Mouse (Mus musculus): ENCODE measurements around the gene Abhd16a.

The Abhd16a gene

DNA sequence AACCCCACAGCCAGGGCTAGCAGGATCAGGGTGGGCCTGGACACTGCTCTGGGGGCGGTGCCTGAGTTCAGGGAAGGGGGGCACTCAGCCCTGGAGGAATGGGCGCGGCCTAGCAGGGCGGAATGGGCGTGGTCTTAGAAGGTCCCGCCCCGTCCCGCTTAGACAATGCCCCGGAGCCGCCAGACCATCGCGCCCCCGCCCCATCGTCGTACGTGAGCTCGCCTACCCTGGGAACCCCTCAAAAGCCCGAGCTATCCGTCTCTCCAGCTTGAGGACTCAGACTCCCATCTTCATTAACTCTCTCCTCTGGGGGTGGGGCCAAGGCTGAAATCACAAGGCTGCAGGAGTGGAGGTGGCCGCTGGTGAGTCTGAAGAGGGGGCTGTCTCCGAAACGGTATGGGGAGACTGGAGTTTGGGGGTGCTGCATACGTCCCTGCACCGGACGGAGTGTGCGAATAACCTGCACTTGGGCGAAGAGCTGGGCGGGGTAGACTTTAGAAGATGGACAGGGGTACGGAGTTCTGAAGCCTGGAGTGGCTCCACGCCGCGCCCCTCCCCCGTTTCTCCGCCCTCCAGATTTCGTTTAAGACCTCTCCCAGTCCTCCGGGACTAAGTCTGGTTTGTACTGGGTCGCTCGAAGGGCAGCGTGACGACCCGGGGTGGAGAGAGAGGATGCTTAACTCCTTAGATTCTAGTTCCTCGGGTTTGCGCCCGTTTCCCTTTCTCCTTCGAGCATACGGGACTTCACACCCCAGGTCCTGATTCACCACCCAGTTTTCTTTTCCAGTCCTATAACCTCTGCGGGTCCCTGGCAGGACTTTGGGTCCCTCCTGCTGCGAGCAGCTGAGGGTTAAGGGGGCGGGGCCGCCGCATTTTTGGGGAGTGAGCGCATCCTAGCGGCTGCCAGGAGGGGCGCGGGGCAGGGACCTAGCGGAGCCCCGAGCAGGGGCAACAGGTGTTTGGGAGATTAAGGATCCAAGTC lies 29.9 kb upstream of the Abhd16a start, which contains the start of gene Ddah2:
Gene Ddah2, plus strand, starts transcription at position 125 of the 982 bp plus-strand sequence.
- in situ Hi-C loops (cut with MboI; ENCODE audit: low sequenced_read_pairs), result no loop called here

DNA sequence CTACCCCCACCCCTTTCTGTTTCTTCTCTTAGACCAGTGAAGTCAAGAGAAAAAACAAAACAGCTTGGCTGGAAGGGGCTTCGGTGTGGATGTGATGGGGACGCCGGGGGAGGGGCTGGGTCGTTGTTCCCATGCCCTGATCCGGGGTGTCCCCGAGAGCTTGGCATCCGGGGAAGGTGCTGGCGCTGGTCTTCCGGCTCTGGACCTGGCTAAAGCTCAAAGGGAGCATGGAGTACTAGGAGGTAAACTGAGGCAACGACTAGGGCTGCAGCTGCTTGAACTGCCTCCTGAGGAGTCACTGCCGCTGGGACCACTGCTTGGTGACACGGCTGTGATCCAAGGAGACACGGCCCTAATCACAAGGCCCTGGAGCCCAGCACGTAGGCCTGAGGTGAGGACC lies 29.0 kb upstream of the Abhd16a start:
- in situ Hi-C loops (cut with MboI; ENCODE audit: low sequenced_read_pairs), result no loop called here

DNA sequence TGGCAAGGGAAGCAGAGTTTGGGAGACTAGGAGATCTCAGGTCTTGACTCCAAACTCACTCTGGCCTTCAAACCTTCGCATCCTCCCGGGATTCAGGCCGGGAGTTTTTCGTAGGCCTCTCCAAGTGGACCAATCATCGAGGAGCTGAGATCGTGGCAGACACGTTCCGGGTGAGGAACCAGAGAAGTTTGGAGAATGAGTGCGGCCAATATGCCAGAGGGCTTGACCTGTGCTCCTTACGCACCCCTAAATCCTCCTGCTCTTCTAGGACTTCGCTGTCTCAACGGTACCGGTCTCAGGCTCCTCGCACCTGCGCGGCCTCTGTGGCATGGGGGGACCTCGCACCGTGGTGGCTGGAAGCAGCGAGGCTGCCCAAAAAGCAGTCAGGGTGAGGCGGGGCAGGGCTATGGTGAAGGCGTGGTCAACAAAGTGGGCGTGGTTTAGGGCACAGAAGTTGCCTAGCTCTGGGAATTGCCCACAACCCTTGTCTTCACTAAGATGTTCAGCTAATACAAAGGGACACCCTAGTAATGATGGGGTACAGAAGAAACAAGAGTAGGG lies 28.2 kb upstream of the Abhd16a start:
- in situ Hi-C loops (cut with MboI; ENCODE audit: low sequenced_read_pairs), result no loop called here

GRCm38 (mm10) chr17:35061299-35061698 lies 27.8 kb upstream of the Abhd16a start:
- in situ Hi-C loops (cut with MboI; ENCODE audit: low sequenced_read_pairs), result no loop called here

DNA sequence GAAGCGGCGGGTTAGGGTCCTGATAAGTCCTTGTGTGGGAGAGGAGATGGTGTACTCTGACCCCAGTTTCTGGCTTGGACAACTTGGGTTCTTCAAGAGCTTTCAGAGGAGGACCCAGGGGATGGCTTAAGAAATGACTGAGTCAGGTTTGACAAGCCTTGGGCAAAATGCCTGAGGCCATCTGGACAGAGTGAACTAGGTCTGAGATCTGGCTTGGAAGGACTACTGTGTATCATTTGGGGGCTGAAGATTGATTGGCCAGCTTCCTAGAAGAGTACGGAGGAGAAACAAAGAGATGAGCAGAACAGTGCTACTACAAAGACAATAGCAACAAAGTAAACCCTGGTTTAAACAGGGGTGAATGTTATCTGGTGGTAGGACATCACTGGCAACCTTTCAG lies 25.6 kb upstream of the Abhd16a start:
- in situ Hi-C loops (cut with MboI; ENCODE audit: low sequenced_read_pairs), result no loop called here

GRCm38 (mm10) chr17:35064378-35064877 lies 24.6 kb upstream of the Abhd16a start:
- in situ Hi-C loops (cut with MboI; ENCODE audit: low sequenced_read_pairs), result no loop called here

GRCm38 (mm10) chr17:35064951-35065947 lies 23.8 kb upstream of the Abhd16a start, which contains the start of gene Ly6g6c:
Gene Ly6g6c (plus strand): TSS chr17:35065388.
- in situ Hi-C loops (cut with MboI; ENCODE audit: low sequenced_read_pairs), result no loop called here

DNA sequence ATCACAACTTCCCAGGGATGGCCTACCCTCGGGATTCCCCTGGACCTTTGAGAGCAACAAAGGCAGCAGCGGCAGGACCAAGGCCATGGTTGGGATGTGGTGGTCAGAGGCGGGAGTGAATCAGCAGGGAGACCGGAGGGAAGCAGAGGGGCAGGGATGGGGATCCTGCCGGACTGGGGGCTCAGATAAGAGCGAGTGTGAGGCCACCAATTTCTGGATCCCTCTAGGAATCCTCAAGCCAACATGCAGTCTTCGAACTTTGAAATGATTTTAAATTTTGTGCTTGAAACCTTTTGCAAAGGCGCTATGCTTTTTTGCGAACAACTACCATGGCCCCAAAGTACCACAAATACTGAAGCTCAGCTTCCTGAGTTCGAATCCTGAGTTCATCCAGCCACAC lies 23.0 kb upstream of the Abhd16a start, which contains the start of gene Mpig6b:
Gene Mpig6b, minus strand, starts transcription at position 101 of the 400 bp plus-strand sequence.
- in situ Hi-C loops (cut with MboI; ENCODE audit: low sequenced_read_pairs), result no loop called here

GRCm38 (mm10) chr17:35068213-35068914 lies 20.7 kb upstream of the Abhd16a start:
- in situ Hi-C loops (cut with MboI; ENCODE audit: low sequenced_read_pairs), result no loop called here

GRCm38 (mm10) chr17:35070556-35071229 lies 18.4 kb upstream of the Abhd16a start:
- in situ Hi-C loops (cut with MboI; ENCODE audit: low sequenced_read_pairs), result no loop called here

DNA sequence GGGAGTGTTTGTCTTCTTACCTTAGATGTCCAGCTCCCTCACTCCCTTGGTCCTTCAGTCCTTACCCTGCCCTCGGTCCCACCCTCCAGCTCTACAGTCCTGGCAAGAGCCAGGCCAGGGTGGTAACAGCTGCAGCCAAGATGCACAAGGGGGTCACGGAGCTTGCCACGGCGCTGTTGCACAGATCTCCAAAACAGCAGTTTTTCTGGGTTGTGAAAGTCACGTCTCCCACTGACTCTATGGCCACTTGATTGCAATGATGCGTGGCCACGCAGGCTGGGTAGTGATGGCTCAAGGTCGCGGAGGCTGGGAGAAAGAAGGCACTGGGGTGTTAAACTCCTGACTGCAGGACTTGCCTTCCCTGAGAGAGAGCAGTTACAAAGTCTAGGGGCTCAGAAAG lies 17.6 kb upstream of the Abhd16a start:
- in situ Hi-C loops (cut with MboI; ENCODE audit: low sequenced_read_pairs), result no loop called here

DNA sequence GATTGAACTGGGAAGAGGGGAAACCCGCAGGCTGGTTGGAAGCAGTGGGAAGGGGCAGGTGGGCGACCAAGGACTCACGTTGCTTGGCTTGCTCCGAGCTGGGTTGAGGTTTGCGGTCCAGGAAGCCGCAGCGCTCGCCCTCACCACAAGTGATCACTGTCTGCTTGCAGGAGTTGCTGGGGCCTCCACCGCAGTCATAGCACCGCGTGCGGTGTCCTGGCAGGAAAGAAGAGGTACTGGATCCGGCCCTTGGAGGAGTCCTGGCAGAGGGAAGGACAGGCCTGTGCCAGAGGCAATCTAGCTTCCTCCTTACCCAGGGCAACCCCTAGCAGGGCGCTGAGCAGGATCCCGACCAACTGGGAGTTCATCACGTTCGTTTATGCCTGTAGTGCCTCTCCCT lies 15.0 kb upstream of the Abhd16a start:
- in situ Hi-C loops (cut with MboI; ENCODE audit: low sequenced_read_pairs), result no loop called here

DNA sequence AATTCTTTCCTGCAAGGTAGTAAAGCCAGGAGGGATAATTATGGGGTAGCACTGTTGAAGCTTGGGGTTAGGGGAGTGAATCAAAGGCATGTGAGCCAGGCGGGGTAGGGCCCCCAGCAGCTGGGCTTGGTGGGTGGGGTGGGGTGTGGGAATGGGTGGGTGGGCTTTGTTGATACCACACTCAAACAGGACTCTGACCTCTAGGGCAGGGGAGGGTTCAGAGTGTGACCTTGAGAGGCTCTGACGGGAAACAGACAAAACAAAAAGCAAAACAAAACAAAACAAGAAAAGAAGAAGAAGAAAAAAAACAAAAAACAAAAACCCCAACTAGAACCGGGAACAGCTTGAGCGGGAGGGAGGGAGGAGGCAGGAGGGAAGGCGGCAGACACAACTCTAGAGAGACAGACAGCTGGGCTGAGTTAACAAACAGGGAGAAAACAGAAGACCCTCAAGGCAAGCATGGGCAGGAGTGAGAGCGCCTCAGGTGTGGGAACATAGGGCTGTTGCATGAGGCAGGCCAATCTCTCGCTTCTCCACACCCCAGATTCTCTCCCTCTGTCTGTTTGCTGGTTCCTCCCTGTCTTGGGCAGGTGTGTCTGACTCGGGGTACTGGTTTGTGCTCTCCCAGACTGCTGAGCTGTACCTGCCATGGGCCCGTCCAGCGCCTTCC lies 12.4 kb upstream of the Abhd16a start, which contains the start of gene Ly6g6e:
Gene Ly6g6e, plus strand, starts transcription at position 396 of the 670 bp plus-strand sequence.
- in situ Hi-C loops (cut with MboI; ENCODE audit: low sequenced_read_pairs), result no loop called here

- in situ Hi-C loops (cut with MboI; ENCODE audit: low sequenced_read_pairs), result no loop called here
Measured at GRCm38 (mm10) chr17:35077285-35077684, 11.8 kb upstream of the Abhd16a start.

DNA sequence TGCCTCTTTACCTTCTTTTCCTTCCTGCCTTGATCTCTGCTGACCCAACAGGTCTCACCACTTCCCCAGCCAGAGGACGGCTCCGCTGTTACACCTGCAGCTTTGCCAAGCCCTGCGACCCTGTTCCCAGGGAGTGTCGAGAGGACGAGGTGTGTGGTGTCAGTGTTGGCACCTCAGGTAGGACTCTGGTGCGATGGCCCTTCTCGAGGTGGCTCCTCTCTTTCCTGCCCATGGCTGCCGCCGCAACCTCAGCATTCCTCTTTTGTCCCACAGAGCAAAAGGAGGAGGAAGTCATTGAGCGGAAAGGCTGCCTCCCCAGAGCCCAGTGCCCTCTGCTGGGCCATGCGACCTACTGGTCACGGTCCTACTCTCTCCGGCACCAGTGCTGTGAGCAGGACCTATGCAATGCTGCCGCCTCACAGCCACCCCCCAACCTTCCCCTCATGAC lies 11.3 kb upstream of the Abhd16a start, which contains the start of gene Ly6g6d:
Gene Ly6g6d, minus strand, starts transcription at position 280 of the 448 bp plus-strand sequence.
- in situ Hi-C loops (cut with MboI; ENCODE audit: low sequenced_read_pairs), result no loop called here

DNA sequence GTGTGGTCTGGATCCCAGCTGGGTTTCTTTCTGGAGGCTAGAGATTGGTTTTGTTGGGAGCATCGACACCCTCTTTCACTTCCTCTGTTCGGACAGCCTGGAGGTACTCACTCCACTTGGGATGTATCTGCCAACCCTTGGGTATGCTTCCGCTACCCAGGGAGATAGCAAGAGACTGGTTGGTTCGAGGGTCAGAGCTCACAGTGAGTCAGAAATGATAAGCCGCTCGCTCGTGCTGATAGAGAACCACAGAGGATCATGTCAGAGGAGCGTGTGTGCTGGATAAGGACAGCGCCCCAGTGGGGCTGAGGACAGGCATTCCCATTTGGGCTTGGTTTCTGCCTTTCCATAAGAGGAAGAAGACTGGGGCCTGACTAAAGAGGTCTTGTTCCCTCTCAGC lies 9.3 kb upstream of the Abhd16a start:
- in situ Hi-C loops (cut with MboI; ENCODE audit: low sequenced_read_pairs), result no loop called here

- in situ Hi-C loops (cut with MboI; ENCODE audit: low sequenced_read_pairs), result no loop called here
Measured at GRCm38 (mm10) chr17:35080248-35080647, 8.8 kb upstream of the Abhd16a start.

DNA sequence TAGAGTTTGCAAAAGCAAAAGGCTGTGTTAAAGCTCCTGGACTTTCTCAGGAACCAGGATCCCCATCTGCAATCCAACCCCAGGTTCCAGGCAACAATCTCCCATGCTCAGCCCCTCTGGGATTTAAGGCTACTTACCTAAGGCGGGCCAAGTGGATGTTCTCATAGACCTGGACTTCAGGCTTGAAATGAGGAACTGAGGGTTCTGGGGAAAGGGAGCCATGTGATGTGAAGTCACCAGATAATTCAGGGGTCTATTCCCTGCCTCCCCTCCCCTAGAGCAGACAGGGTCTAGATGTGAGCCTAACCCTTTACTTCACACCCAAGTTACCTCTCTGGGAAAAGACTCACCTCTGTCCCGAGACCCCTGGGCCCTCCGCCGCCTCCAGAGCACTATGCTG lies 8.4 kb upstream of the Abhd16a start:
- in situ Hi-C loops (cut with MboI; ENCODE audit: low sequenced_read_pairs), result no loop called here

Measured in CH12F3 (cell line).